Mouse (Mus musculus): ENCODE measurements around the gene Gas2l1.

DNA sequence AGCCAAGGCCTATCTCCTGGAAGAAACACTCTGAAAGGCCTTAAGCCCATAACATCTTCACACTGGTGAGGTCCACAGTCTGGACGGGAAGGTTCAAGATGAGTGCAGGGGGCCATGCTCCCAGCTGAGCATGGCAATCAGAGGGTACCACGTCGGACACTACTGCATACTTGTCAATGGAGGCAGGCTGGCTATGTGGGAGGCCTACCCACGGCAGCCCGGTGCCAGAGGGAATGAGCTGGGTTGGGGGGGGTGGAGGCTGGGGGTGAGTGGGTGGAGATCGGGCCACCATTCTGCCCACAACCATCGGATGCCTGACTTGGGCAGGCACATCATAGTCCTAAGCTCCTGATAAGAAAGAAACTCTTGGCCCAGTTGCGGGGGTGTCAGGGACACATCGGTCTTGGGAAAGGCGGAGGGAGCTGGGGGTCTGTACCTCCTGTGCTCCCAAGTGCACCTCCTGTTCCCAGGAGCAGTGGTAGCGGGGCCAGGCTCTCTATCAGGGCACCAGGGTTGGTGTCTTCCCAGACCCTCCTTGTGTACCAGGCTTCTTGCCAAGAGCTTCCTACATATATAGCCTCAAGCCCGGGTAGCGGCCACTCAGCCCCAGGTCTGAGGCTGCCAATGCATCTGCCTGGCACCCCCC, 2.1 kb downstream of the Gas2l1 start:
- TF ChIP-seq CTCF (IDR thresholded peaks at IDR 0.05; ENCODE audit: low read depth, low read length) (no peak), POLR2A (IDR thresholded peaks at IDR 0.05; ENCODE audit: insufficient read depth, low read length) (no peak)
